Mouse (Mus musculus) naive thymus-derived CD4-positive, alpha-beta T cell, adult 2 months (primary cell): ENCODE results near the gene Polh.

Source experiments
- DNase-seq: peaks from one replicate; pipeline ENCODE4 v3.0.0-alpha.2; 2011; ENCODE audit warnings: low read depth

Gene Polh

GRCm38 (mm10) chr17:46168318-46168717 is 34.1 kb downstream of the Polh start:
- DNase-seq, result no peak

GRCm38 (mm10) chr17:46167014-46167413 is 35.4 kb downstream of the Polh start:
- no peak for DNase-seq

- no peak for DNase-seq
Measured at GRCm38 (mm10) chr17:46166270-46166669, 36.2 kb downstream of the Polh start.

- DNase-seq, result no peak
Measured at GRCm38 (mm10) chr17:46165460-46165859, 37.0 kb downstream of the Polh start.

- no peak for DNase-seq
Measured at GRCm38 (mm10) chr17:46164791-46165190, 37.7 kb downstream of the Polh start.

- DNase-seq, result no peak
Measured at GRCm38 (mm10) chr17:46164301-46164700, 38.1 kb downstream of the Polh start.

- peak; percentile 91 for DNase-seq
Measured at GRCm38 (mm10) chr17:46162951-46163421, 39.5 kb downstream of the Polh start.

GRCm38 (mm10) chr17:46162551-46162950 is 39.9 kb downstream of the Polh start:
- no peak for DNase-seq

GRCm38 (mm10) chr17:46161710-46162109 is 40.7 kb downstream of the Polh start:
- DNase-seq, result no peak

GRCm38 (mm10) chr17:46161179-46161578 is 41.3 kb downstream of the Polh start:
- peak; percentile 60 for DNase-seq

GRCm38 (mm10) chr17:46160686-46161085 is 41.8 kb downstream of the Polh start, which contains the start of gene Gtpbp2:
Gene Gtpbp2, plus strand, starts transcription at chr17:46161032.
- DNase-seq, result peak; percentile 98

- DNase-seq, result peak; percentile 95
Measured at GRCm38 (mm10) chr17:46160090-46160662, 42.3 kb downstream of the Polh start.

GRCm38 (mm10) chr17:46159236-46159635 is 43.2 kb downstream of the Polh start:
- no peak for DNase-seq

- DNase-seq, result no peak
Measured at GRCm38 (mm10) chr17:46157131-46157530, 45.3 kb downstream of the Polh start.

GRCm38 (mm10) chr17:46156680-46157079 is 45.8 kb downstream of the Polh start:
- no peak for DNase-seq

- DNase-seq, result no peak
Measured at GRCm38 (mm10) chr17:46154336-46154735, 48.1 kb downstream of the Polh start.

GRCm38 (mm10) chr17:46152847-46153782 is 49.3 kb downstream of the Polh start, which contains the start of gene Mad2l1bp:
Gene Mad2l1bp, minus strand, starts transcription at chr17:46153553.
- DNase-seq, result peak; percentile 93

- peak; percentile 76 for DNase-seq
Measured at GRCm38 (mm10) chr17:46143578-46144423, 58.6 kb downstream of the Polh start, which contains the start of gene Rsph9. Gene Rsph9, minus strand, starts transcription at chr17:46144216.

- DNase-seq, result no peak
Measured at GRCm38 (mm10) chr17:46139872-46140271, 62.6 kb downstream of the Polh start.

GRCm38 (mm10) chr17:46138563-46139236 is 63.7 kb downstream of the Polh start:
- DNase-seq, result no peak

GRCm38 (mm10) chr17:46132862-46133261 is 69.6 kb downstream of the Polh start:
- DNase-seq, result no peak
